Mouse (Mus musculus): ENCODE measurements around the gene Pigz.

Gene Pigz

GRCm38 (mm10) chr16:31933751-31934549, at the start of gene Pigz:
Gene Pigz, plus strand, starts transcription at chr16:31933851.
- DNase-seq: no peak

- DNase-seq: no peak
These were observed 49.7 kb upstream of the Pigz start for GRCm38 (mm10) chr16:31883902-31884301.

- DNase-seq: no peak
These were observed 42.7 kb upstream of the Pigz start for GRCm38 (mm10) chr16:31890907-31891306.

- DNase-seq: no peak
These were observed 40.1 kb upstream of the Pigz start for GRCm38 (mm10) chr16:31893396-31894141.

DNA sequence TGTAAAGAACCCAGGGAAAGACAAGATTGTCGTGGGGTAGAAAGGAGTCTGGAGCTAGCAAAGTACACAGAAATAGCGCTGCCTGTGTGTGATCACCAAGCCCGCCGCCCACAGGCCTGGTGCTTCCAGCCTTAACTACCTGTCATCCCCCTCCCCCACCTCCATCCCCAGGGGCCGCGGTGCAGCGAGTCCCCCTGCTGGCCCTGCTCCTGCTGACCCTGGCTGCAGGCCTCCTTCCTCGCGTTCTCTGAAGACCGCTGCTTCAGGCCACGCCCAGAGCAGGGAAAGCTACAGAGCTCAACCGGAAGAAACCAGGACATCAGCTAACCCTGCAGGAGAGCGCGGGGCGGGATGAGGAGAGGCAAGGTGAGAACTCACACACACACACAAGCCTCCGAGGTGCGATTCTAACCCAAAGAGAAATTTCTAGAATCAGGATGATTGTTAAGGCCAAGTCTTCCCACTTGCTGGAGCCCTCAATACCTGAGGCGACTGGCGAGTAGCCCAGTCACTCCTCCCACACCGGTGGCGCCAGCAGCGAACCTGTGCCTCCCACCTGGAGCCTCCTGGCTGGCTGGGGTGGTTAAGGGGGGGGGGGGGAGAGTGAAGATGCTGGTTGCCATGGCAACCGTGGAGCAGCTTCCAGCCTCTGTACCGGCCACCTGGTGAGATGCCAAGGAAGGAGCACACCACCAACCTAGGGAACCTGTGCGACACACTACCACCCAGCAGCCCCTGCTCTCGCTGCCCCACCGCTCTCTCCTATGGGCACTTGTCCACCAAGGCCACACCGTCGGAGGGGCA, 36.5 kb upstream of the Pigz start:
- no peak for DNase-seq

DNA sequence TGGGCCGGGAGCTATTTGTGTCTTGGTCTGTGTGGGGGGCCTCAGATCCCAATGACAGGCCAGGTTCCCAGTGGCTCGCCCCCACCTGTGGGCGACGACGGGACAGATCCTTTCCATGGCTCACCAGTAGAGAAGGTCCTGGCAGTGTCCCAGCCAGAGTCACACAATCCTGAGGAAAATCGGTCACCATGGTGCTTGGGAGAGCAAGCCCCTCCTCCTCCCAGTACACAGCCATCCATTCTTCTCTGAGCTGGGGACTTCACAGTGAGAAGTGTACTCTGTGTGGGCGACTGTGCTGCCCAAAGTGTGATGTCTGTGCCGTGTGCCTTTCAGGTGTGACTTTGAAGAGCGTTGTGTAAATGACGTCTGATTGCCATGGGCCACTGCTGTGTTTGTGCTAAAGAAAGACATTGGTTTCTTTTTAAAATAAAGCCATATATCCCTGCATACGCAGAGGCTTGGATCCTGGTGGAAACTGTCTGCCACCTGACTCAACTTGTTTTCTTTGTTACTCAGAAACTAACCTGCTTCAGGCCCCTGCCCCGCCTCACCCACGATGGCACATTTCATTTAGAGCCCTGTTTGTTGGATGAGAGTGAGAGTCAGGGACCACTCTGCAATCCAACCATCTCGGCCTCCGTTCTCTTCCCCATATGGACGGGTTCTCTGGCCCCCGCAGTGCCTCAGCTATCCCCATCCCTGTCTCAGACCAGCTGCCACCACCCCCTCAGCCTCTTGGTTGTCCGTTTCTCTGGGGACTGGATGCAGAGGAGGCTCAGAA, 34.9 kb upstream of the Pigz start:
- DNase-seq: no peak

GRCm38 (mm10) chr16:31901886-31902285, 31.8 kb upstream of the Pigz start:
- DNase-seq: no peak

DNA sequence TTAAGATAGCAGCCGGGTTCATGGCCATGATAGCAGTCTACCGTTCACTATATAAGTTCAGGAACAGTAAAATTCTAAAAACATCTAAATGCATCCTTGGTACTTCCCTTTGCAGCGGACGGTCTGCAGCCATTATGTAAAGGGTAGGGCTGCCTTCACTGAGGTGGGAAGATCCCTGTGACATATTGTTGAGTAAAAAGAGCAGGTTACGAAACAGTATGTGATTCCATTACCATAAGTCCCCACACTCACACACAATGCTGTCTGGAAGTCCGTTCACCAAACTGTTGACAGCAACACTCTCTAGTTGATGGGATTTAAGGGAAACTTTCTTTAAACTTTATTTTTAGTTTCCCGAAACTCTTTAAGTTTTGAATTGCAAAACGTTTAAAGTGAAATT, 30.4 kb upstream of the Pigz start:
- DNase-seq: no peak

DNA sequence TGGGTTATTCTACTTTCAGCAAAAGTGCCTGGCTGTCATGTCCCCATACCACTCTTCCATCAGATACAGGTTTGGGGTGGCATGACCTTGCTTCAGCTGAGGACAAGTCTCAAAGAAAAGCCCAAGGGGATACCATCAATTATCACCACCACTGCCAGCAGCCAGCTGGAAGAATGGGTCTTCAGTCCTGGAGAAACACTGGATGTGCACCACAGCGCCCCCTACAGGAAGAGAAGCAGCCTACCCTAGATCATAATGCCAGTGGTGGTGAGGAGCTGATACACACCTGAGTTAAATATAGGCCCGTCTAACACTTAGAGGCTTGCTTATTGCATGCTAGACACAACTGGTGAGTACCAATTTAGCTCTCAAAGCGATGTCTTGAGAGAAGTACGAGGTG, 28.3 kb upstream of the Pigz start:
- no peak for DNase-seq

DNA sequence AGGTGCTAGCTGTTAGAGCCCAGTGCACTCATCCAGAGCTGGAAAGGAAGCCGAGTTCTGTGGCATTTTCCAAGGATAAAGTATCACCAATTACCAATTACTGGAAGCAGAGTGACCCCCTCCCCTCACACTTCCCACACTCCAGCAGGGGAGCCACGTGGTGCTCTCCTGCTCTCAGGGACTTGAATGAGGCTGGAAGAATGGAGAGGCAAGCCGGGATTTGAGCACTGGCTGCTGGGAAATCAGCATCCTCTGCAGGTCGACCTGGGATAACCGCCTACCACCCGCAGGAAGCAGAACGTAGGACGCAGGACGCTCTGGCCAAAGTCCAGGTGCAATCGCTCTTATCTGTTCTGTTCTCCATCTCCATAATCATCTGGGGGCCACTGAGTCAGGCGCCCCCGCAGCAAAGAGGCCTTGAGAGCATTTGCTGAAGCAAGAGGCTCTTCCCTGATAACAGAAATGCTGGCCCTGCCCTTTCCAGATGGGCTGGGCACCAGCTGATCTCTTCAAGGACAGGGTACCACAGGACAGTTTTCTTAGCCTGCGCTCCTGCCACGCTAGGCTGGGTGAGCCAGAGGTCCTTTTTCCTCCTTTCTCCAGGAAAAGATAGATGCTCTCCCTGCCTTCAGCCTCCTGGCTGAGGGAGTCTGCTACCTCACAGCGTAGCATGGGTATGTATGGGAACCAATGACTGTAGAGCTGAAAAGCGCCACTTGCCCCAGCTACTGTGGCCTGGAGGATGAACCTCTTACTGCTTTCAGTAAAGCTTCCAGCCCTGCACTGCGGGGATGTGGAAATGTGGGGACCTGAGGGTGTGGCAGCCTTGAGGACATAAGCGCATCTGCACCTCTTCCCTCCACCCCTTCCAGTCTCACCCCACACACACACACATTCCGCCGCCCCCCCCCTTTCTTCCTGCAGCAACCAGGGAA, 27.5 kb upstream of the Pigz start:
- DNase-seq: no peak

- no peak for DNase-seq
These were observed 26.8 kb upstream of the Pigz start for GRCm38 (mm10) chr16:31906896-31907295.

DNA sequence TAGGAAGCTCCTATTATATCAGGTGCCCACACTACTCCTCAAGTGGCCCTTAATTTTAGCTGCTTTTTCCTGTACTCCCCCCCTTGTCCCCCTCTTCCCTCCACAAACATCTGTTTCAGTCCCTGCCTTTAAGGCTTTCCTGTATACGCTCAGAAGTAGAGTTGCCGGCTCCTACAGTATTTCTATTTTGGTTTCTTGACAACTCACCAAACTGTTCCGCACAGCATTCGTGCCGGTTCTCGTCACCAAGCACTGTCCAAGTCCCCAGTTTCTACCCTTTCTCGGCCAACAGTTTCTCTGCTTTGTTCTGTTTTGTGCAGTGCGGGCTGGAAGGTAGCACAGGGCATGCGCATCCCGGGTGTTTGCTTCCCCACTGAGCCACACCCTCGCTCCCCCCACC, 24.7 kb upstream of the Pigz start:
- no peak for DNase-seq

DNA sequence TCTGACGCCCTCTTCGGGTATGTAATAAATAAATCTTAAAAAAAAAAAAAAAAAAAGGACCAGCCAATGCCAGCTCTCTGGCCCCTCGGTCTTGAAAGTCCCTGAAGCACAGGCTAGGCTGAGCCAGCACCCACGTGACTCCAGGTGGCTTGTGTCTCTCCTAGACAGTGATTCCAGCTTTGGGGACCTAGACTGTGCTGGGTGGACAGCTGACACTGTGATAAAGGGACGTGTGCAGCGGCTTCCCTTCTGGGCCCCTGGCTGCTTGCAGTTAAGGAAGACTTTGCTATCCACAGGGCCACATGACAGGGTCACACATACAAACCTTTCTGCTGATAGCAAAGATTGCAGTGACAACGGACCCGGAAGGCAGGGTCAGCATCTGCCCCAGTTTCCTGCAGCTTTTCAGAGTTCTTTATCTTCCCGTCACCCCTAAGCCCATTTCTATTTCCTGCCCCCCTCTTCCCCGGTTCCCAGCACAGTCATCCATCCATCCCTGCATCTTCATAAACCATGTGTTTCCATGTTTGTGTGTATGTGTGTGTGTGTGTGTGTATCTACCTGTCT, 23.3 kb upstream of the Pigz start:
- no peak for DNase-seq

DNA sequence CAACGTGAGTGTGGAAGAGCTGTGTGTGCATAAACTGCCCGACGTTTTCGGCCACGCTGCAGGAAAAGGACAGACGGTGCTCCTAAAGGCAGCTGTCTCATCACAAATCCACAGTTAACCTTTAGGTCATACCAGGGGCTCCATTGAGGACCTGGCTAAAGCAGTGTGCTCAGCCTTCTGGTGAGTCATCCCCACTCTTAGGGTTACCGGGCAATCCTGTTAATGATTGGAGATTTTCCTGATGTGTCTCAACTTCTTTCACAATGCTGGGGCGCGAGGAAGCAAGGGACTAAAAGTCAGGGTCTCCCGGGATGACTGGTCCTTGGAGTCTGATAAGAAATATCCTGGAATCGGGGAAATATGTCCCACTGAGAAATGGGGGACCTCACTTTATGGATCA, 15.9 kb upstream of the Pigz start:
- no peak for DNase-seq

GRCm38 (mm10) chr16:31918248-31918724, 15.4 kb upstream of the Pigz start:
- DNase-seq: peak; percentile 29 to 62

- no peak for DNase-seq
These were observed 9.3 kb upstream of the Pigz start for GRCm38 (mm10) chr16:31924368-31924767.

- DNase-seq: no peak
These were observed 7.6 kb upstream of the Pigz start for GRCm38 (mm10) chr16:31926091-31926490.

GRCm38 (mm10) chr16:31926547-31927182, 7.0 kb upstream of the Pigz start:
- no peak for DNase-seq

DNA sequence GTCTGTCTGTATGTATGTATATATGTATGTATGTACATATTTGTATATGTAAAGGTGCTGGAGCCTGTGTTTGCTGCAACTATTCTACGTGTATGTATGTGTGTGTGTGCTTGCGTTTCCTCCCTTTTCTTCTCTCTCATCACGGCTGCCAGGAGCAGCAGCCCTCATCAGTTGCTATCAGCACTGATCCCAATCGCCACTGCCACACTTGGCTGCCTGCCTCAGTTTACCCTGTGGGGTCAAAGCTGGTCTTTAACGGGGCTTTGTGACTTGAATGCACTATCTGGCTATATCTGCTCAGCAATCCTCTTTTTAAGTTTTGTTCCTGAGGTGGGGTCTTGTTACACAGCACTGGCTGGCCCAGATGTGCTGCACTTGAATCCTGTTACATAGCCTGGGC, 6.2 kb upstream of the Pigz start:
- DNase-seq: no peak

DNA sequence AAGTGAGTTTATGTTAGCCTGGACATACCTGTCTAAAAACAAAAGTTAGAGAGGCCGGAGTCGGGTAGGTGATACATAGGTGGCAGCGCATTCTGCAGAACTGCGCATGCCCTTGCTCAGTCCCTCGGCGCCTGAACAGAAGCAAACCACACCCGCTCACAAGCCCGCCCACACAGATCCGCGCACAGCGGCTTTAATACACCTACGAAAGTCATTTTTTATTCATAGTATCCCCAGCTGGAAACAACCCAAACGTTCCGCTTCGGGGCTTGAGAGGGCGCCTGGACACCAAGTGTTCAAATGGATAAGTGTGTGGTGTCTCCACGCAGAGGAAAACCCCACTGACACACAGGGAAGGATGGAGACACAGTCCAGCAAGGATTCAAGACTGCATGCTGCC, 2.3 kb upstream of the Pigz start:
- no peak for DNase-seq
